Mouse (Mus musculus) brain, embryonic 14.5 days (tissue): Measurements from ENCODE around the gene Jam2. TPM values are rescaled to one million over a fixed set of nuclear protein-coding genes. Genes with fewer than 3 reads are reported as not detected.

Experiments
- DNase-seq: peaks from one replicate; pipeline ENCODE4 v3.0.0-alpha.2; 2011; ENCODE audit warnings: low read depth
- CTCF ChIP-seq: fragments of 200-500 bp; IDR thresholded peaks from 2 replicates; pipeline ENCODE4 v1.5.1; 2012; ENCODE audit warnings: inconsistent platforms, mild to moderate bottlenecking, moderate library complexity, borderline replicate concordance; ENCODE audit not compliant: insufficient read depth, insufficient read length; ENCODE audit errors: extremely low read depth
- POLR2A ChIP-seq: fragments of 200-500 bp; IDR thresholded peaks from 2 replicates; pipeline ENCODE4 v1.6.1; 2012; ENCODE audit warnings: mild to moderate bottlenecking, inconsistent platforms, borderline replicate concordance; ENCODE audit not compliant: poor library complexity, insufficient read depth, insufficient read length, severe bottlenecking; ENCODE audit errors: extremely low read depth
- polyA plus RNA-seq: library from polyadenylated mRNA; depleted of rRNA; stranded (reverse); fragments of >200 nt; gene quantifications from 2 replicates; pipeline ENCODE4 v1.2.3, GENCODE M21; 2012; rRNA removed

The Jam2 gene
- polyA plus RNA-seq, 1 experiment, result 30.3 TPM

- DNase-seq, result peak; percentile 31
- TF ChIP-seq CTCF (peak; percentile 13; the same call in 1 of the 2 replicates), POLR2A (no peak)
These were observed 101.2 kb downstream of the Jam2 start for GRCm38 (mm10) chr16:84875012-84875717.

Other genes with a start within 250 kb of the Jam2 start
- 26.4 and 27.2 TPM in 2 replicates for gene Mrpl39, start 38.4 kb upstream of the Jam2 start, polyA plus RNA-seq
- 26.6 and 27.1 TPM in 2 replicates for gene Gabpa, start 60.8 kb downstream of the Jam2 start, polyA plus RNA-seq
- gene Atp5j, start 61.5 kb downstream of the Jam2 start, polyA plus RNA-seq, result 273 and 332 TPM in 2 replicates